15 mouse cellular contexts compared by ENCODE assay signal in genomic region chr9:75034691-75035090, GRCm38 (mm10).
"Had no signal": no experiment of that assay in that cellular context is flagged by ENCODE, and none has a peak within 500 bp of the region (broad histone marks: within the 10 kb centered on the region; RNA-seq: fewer than 3 reads in every experiment).

No protein-coding gene starts in this region.

- H3K4me3 ChIP-seq: intestine, embryonic 15.5 days; layer of hippocampus, adult 2 months; limb, embryonic 13.5 days; midbrain, embryonic 15.5 days; neural tube, embryonic 12.5 days; stomach, embryonic 15.5 days had no signal

- ATAC-seq: intestine, embryonic 15.5 days; lung, postnatal 0 days; midbrain, embryonic 15.5 days had no signal

- DNase-seq: kidney, adult 8-10 months; kidney, postnatal 36 days; lung, adult 2 months; lung, postnatal 36 days; right cerebral cortex, postnatal 4 days; thymus, postnatal 4 days had no signal

- H3K36me3 ChIP-seq: intestine, embryonic 15.5 days; midbrain, embryonic 15.5 days; neural tube, embryonic 12.5 days; stomach, embryonic 15.5 days had no signal

- H3K27ac ChIP-seq: intestine, embryonic 15.5 days; kidney, postnatal 0 days; layer of hippocampus, adult 2 months; limb, embryonic 13.5 days; liver, embryonic 14.5 days; midbrain, embryonic 15.5 days; neural tube, embryonic 12.5 days; stomach, embryonic 15.5 days had no signal

- H3K9ac ChIP-seq: intestine, embryonic 15.5 days; limb, embryonic 13.5 days; liver, embryonic 14.5 days; midbrain, embryonic 15.5 days; neural tube, embryonic 12.5 days; stomach, embryonic 15.5 days had no signal

- H3K4me1 ChIP-seq: stomach, embryonic 15.5 days had no signal

- H3K27me3 ChIP-seq: intestine, embryonic 15.5 days; limb, embryonic 13.5 days; midbrain, embryonic 15.5 days; neural tube, embryonic 12.5 days; stomach, embryonic 15.5 days had no signal

- H3K9me3 ChIP-seq: intestine, embryonic 15.5 days; limb, embryonic 13.5 days; midbrain, embryonic 15.5 days; neural tube, embryonic 12.5 days; stomach, embryonic 15.5 days had no signal

- H3K4me2 ChIP-seq: intestine, embryonic 15.5 days; limb, embryonic 13.5 days; midbrain, embryonic 15.5 days; neural tube, embryonic 12.5 days; stomach, embryonic 15.5 days had no signal
